8 mouse cellular contexts compared by ENCODE assay signal in the genomic region with DNA sequence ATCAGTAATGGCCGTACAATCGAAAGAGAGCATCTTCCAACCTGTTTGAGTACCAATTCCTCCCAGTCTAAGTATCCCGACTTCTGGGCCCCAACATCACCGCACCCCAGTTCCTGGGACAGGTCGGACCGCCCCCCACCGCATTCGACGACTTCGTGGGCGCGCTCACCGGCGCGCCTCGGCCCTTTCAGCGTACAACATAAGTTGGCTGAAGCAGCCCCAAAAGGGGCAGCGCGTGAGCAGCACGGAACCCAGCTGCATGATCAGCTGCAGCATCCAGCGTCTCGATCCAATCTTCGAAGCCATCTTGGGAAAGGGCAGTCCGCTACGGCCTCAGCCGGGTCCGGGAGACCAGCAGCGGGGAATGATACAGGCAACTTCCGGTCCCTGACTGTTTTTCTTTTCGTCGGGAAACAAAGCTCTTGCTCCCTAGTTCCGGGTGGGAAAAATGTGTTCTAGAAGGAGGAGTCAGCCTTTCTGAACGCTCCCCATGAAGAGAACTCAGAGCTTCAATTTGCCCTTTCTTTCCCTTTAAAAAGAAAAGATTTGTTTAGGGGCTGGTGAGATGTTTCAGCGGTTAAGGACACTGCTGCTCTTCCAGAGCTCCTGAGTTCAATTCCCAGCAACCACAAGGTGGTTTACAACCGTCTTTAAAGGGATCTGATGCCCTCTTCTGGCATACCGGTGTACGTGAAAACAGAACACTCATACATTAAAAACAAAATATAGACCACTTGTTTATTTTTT. TPM values are rescaled to one million over a fixed set of nuclear protein-coding genes. Genes with fewer than 3 reads are reported as not detected.
DNase-seq lines count a peak whose midpoint lies in the region; ATAC-seq lines count a peak whose summit lies in the region.

A gene (minus strand): TSS at position 366 of the 747 bp plus-strand sequence.

- H3K4me1 ChIP-seq in hindbrain, embryonic 14.5 days (replicated peaks; ENCODE audit: control insufficient read depth, insufficient read depth, low read length): peaks cover 9% of the 10 kb centered on the region; the same call in 1 of the 2 replicates

- no peaks in the 10 kb centered on the region for H3K27me3 ChIP-seq in hindbrain, embryonic 14.5 days (ENCODE audit: control insufficient read depth, insufficient read depth, low read length)

- H3K4me2 ChIP-seq in hindbrain, embryonic 14.5 days (replicated peaks): peak within 1 kb of the TSS; percentile 92

- DNase-seq in R1 (ENCODE audit: low read depth, low spot score): peak; percentile 95
- peak; percentile 89 to 90 for DNase-seq in cerebellum, postnatal 25 days
- DNase-seq in frontal cortex, postnatal 25 days (ENCODE audit: low spot score in 2 of 2): peak; percentile 79 to 80
- peak; percentile 94 for DNase-seq in hindbrain, embryonic 14.5 days (ENCODE audit: low spot score)
- peak; percentile 88 to 89 for DNase-seq in layer of hippocampus, postnatal 36 days
- peak; percentile 96 for DNase-seq in lung, postnatal 36 days
- peak; percentile 96 for DNase-seq in retina, postnatal 1 day
- DNase-seq in urinary bladder, adult 18-20 months (ENCODE audit: low spot score in 2 of 2): peak; percentile 87 to 93

- ATAC-seq in hindbrain, embryonic 14.5 days (ENCODE audit: low FRiP score): peak; percentile 90

- H3K4me3 ChIP-seq in hindbrain, embryonic 14.5 days (replicated peaks; ENCODE audit: low read length): peak within 1 kb of the TSS; percentile 60

- H3K27ac ChIP-seq in hindbrain, embryonic 14.5 days: peak within 1 kb of the TSS; percentile 77

- H3K9me3 ChIP-seq in hindbrain, embryonic 14.5 days (ENCODE audit: control insufficient read depth, low read length): no peaks in the 10 kb centered on the region

- peak within 1 kb of the TSS; percentile 72 for H3K9ac ChIP-seq in hindbrain, embryonic 14.5 days

- H3K36me3 ChIP-seq in hindbrain, embryonic 14.5 days (replicated peaks; ENCODE audit: control insufficient read depth, insufficient read depth): peaks cover 18% of the 10 kb centered on the region

- under 1% methylated on average over 37 of the region's 37 CpGs for WGBS in hindbrain, embryonic 14.5 days

RNA-seq across cellular contexts. Expression of the gene that starts here (rescaled TPM):
- 32.7 and 35.0 TPM in 2 replicates for polyA plus RNA-seq in hindbrain, embryonic 14.5 days (2014; fragmentation: Nextera tagmentation; extraction: Ambion mirVana)
- 10 to 100 TPM; 29.5 to 30.6 TPM for total RNA-seq in layer of hippocampus, postnatal 36 days (2021)

Comparison
In these comparisons a context has a peak if more than half of its experiments do, and no peak if none do; other contexts are left out.
1. Peak in every context shown above with its lines: DNase-seq, ATAC-seq, H3K4me3 ChIP-seq and H3K27ac ChIP-seq.